Mouse (Mus musculus): ENCODE data around the gene Mybpc2. TPM values are rescaled to one million over a fixed set of nuclear protein-coding genes. Genes with fewer than 3 reads are reported as not detected.
A peak's percentile ranks its signal among the peaks of the same experiment; 100 is the strongest.

The Mybpc2 gene
- polyA plus RNA-seq, 1 experiment from 2014 or later = 0.09 TPM

DNA sequence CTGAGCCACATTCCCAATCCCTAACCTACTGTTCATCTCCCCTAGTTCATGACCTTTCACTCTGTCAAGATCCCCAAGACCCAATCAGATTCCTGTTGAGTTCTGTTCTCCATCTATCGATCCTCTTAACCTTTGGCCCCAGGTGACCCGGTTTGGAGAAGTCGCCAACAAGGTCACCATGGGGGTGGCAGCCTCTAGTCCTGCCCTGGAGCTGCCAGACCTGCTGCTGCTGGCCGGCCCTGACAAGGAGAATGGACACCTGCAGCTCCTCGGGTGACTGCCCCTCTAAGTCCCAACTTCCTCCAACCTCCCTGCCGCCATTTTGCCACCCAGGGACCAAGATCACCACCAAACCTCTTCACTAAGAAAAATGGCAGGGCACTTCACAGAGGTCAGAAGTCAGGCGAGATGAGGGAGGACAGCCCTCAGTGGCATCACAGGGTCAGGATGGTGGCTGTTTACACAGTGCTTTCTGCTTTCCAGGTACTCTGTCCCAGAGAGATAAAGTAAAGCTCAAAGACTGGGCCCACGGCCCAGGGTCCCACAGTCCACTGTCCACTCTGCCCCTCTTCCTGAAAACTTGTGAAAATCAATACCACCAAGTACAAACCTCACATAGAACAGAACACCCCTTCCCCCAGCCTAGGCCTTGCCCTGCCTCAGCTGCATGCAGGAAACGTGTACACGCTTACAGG, 26.9 kb downstream of the Mybpc2 start:
- 84% methylated on average over 10 of the region's 10 CpGs for WGBS
- Histone ChIP-seq H3K4me1 (ENCODE audit: control insufficient read depth, insufficient read depth, low read length) (peaks cover 5% of the 10 kb centered on the region; the same call in 1 of the 2 replicates), H3K4me2 (ENCODE audit: low read depth, severe bottlenecking) (peak overlapping the region; percentile 78), H3K9ac (ENCODE audit: low read length) (no peak overlapping the region), H3K27ac (replicated peaks; ENCODE audit: low read depth, low read length) (no peak overlapping the region), H3K9me3 (ENCODE audit: control insufficient read depth, low read length) (no peaks in the 10 kb centered on the region), H3K36me3 (ENCODE audit: control insufficient read depth, insufficient read depth, low read length) (peaks cover 5% of the 10 kb centered on the region; the same call in 1 of the 2 replicates), H3K4me3 (ENCODE audit: low read depth, low read length) (peak overlapping the region; percentile 55), H3K27me3 (ENCODE audit: control insufficient read depth, insufficient read depth, low read length) (no peaks in the 10 kb centered on the region)
- DNase-seq (ENCODE audit: low spot score) (no peak), ATAC-seq (ENCODE audit: insufficient number of reproducible peaks, low FRiP score, low TSS enrichment, low read depth) (no peak)

DNA sequence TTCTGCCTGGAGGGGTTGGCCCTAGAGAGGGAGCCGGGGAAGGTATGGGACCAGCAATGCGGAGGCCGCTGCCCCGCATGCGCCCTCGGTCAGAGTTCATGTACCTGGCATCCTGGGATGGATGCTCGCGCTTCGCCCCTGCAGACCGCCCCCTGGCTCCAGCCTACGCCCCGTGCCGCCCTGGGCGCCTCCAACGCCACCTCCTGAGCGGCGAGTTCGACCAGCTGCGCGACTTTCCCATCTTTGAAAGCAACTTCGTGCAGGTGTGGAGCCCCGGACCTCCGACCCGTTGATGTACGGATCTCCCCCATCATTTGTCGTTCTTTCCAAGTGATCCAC, 27.7 kb downstream of the Mybpc2 start:
- ATAC-seq (ENCODE audit: insufficient number of reproducible peaks, low FRiP score, low TSS enrichment, low read depth) (no peak), DNase-seq (ENCODE audit: low spot score) (no peak)
- H3K4me3 ChIP-seq (ENCODE audit: low read depth, low read length) = peak overlapping the region; percentile 55
- H3K9me3 ChIP-seq (ENCODE audit: control insufficient read depth, low read length) = no peaks in the 10 kb centered on the region
- H3K4me2 ChIP-seq (ENCODE audit: low read depth, severe bottlenecking) = peak overlapping the region; percentile 78
- peak overlapping the region; percentile 66; the same call in 1 of the 2 replicates for H3K27ac ChIP-seq (replicated peaks; ENCODE audit: low read depth, low read length)
- under 1% methylated on average over 25 of the region's 26 CpGs for WGBS
- H3K36me3 ChIP-seq (ENCODE audit: control insufficient read depth, insufficient read depth, low read length) = peaks cover 5% of the 10 kb centered on the region; the same call in 1 of the 2 replicates
- H3K4me1 ChIP-seq (ENCODE audit: control insufficient read depth, insufficient read depth, low read length) = peaks cover 5% of the 10 kb centered on the region; the same call in 1 of the 2 replicates
- peak overlapping the region; percentile 82 for H3K9ac ChIP-seq (ENCODE audit: low read length)
- H3K27me3 ChIP-seq (ENCODE audit: control insufficient read depth, insufficient read depth, low read length) = no peaks in the 10 kb centered on the region

DNA sequence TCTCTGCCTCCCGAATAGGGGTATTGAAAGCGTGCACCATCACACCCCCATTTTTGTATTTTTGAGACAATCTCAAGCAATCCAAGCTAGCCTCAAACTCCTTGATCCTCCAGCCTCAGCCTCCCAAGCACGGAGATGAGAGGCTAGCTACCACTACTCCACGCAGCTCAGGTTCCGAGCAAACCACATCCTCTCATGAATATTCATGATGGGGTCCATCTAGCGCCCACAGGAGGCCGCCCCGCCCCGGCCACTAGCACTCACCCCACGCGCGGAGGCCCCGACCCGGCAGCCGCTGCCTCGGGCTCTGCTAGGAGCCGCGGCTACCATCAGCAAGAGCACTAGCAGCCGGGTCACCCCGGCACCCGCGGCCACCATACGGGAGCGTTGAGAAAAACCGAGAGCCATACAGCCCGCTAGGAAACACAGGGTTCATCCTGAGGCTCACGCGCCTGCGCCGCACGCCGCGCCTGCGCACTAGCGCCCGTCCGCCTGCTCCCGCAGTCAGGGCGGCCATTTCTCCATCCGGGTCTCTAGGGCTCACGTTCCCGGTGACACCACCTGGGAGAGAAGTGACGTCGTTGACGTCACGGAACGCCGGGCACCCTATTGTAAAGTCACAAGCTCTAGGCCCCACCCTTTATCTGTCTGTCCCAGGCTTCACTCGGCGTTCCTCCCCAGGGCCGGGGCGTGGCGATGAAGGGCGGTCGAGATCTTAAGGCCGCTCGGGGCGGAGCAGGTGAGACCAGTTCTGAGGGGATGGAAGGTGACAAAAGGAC, 28.3 kb downstream of the Mybpc2 start, which contains the start of the genes Emc10 and Fam71e1:
Emc10 (minus strand) TSS at position 538 of the 779 bp plus-strand sequence.
Fam71e1 (plus strand) TSS at position 590 of the 779 bp plus-strand sequence.
- under 1% methylated on average over 58 of the region's 58 CpGs for WGBS
- peak within 1 kb of the TSS; percentile 82 for H3K9ac ChIP-seq (ENCODE audit: low read length)
- H3K9me3 ChIP-seq (ENCODE audit: control insufficient read depth, low read length) = no peaks in the 10 kb centered on the region

DNA sequence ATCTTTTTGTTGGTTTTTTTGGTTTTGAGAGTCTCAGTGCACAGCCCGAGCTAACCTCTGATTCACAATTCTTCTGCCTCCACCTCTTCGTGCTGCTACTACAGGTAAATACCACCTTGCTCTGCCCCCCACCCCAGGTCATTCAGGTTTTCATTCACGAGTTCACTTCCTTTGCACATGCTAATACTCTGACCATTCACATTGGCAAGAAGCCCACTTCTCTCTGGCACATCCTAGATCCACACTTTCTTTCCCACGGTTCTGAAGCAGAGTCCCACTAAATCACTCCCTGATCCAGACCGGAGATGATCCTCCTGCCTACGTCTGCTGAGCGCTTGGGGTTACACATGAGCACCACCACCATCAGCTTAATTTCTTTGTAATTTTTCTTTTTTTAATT, 29.4 kb downstream of the Mybpc2 start:
- Histone ChIP-seq H3K27me3 (ENCODE audit: control insufficient read depth, insufficient read depth, low read length) (no peaks in the 10 kb centered on the region), H3K4me1 (ENCODE audit: control insufficient read depth, insufficient read depth, low read length) (peaks cover 5% of the 10 kb centered on the region; the same call in 1 of the 2 replicates), H3K4me2 (ENCODE audit: low read depth, severe bottlenecking) (peak overlapping the region; percentile 78; the same call in 1 of the 2 replicates), H3K27ac (replicated peaks; ENCODE audit: low read depth, low read length) (no peak overlapping the region), H3K9ac (ENCODE audit: low read length) (no peak overlapping the region), H3K9me3 (ENCODE audit: control insufficient read depth, low read length) (no peaks in the 10 kb centered on the region), H3K36me3 (ENCODE audit: control insufficient read depth, insufficient read depth, low read length) (peaks cover 7% of the 10 kb centered on the region; the same call in 1 of the 2 replicates), H3K4me3 (ENCODE audit: low read depth, low read length) (no peak overlapping the region)
- DNase-seq (ENCODE audit: low spot score) (no peak), ATAC-seq (ENCODE audit: insufficient number of reproducible peaks, low FRiP score, low TSS enrichment, low read depth) (no peak)
- 91% methylated on average over 7 of the region's 7 CpGs for WGBS

More for the DNA sequence above, 28.3 kb downstream of the Mybpc2 start, which contains the start of the genes Emc10 and Fam71e1:
- H3K36me3 ChIP-seq (ENCODE audit: control insufficient read depth, insufficient read depth, low read length) = peaks cover 5% of the 10 kb centered on the region; the same call in 1 of the 2 replicates
- peak within 1 kb of the TSS; percentile 78 for H3K4me2 ChIP-seq (ENCODE audit: low read depth, severe bottlenecking)
- peaks cover 5% of the 10 kb centered on the region; the same call in 1 of the 2 replicates for H3K4me1 ChIP-seq (ENCODE audit: control insufficient read depth, insufficient read depth, low read length)
- DNase-seq (ENCODE audit: low spot score) (peak; percentile 99), ATAC-seq (ENCODE audit: insufficient number of reproducible peaks, low FRiP score, low TSS enrichment, low read depth) (peak; percentile 94)
- H3K27ac ChIP-seq (replicated peaks; ENCODE audit: low read depth, low read length) = peak within 1 kb of the TSS; percentile 81
- no peaks in the 10 kb centered on the region for H3K27me3 ChIP-seq (ENCODE audit: control insufficient read depth, insufficient read depth, low read length)
- H3K4me3 ChIP-seq (ENCODE audit: low read depth, low read length) = peak within 1 kb of the TSS; percentile 55

DNA sequence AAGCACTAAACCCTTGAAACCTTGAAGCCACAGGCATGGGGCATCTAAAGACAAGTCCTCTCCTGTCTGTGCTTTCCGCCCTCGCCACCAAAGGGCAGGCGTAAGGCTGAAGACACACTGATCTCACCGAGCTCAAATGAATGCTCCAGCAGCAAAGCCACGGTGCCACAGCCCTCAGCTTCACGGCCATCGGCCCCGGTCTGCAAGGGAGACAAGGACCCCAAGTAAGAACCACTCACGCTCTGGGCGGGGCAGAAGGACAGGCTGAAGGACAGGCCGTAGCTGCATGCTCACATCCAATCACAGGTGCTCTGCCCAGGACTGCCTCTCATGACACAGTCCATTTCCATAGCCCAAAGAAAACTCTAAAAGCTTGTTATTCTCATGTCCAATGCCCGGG, 29.8 kb downstream of the Mybpc2 start:
- no peak overlapping the region for H3K4me2 ChIP-seq (ENCODE audit: low read depth, severe bottlenecking)
- no peaks in the 10 kb centered on the region for H3K27me3 ChIP-seq (ENCODE audit: control insufficient read depth, insufficient read depth, low read length)
- no peak overlapping the region for H3K9ac ChIP-seq (ENCODE audit: low read length)
- H3K9me3 ChIP-seq (ENCODE audit: control insufficient read depth, low read length) = no peaks in the 10 kb centered on the region
- peaks cover 5% of the 10 kb centered on the region; the same call in 1 of the 2 replicates for H3K4me1 ChIP-seq (ENCODE audit: control insufficient read depth, insufficient read depth, low read length)
- H3K27ac ChIP-seq (replicated peaks; ENCODE audit: low read depth, low read length) = no peak overlapping the region
- no peak overlapping the region for H3K4me3 ChIP-seq (ENCODE audit: low read depth, low read length)
- ATAC-seq (ENCODE audit: insufficient number of reproducible peaks, low FRiP score, low TSS enrichment, low read depth) = no peak
- 92% methylated on average over 12 of the region's 12 CpGs for WGBS
- no peak for DNase-seq (ENCODE audit: low spot score)
- peaks cover 7% of the 10 kb centered on the region; the same call in 1 of the 2 replicates for H3K36me3 ChIP-seq (ENCODE audit: control insufficient read depth, insufficient read depth, low read length)

DNA sequence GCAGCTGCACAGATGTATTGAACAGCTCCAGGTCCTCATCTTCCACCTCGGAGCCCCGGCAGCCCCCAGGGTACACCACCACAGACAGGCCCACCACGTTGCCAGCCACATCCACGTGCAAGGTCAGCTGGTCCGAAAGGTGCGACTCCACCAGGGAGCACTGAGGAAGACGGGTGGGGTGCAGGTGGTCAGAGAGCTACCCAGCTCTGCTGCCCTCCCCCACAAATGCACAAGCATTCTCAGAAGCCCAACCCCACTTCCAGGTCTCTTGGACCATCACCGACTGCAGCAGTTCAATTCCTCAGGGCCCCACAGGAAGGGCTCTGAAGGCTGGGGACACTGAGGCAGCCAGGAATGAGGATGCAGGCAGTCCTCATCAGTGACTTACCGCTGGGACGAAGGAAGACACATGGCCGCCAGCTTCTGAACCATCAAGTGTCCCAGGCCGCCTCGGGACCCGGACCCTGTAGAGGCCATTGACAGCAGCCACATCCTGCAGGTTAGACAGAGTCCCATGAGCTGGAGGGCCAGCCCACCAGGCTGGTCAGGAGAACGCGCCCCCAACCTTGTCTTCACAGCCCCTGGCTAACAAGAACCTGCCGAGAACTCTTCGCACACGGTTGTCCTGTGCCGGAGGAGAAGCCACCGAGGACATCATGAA, 32.2 kb downstream of the Mybpc2 start:
- Histone ChIP-seq H3K9me3 (ENCODE audit: control insufficient read depth, low read length) (no peaks in the 10 kb centered on the region), H3K9ac (ENCODE audit: low read length) (no peak overlapping the region; the same call in 1 of the 2 replicates), H3K4me2 (ENCODE audit: low read depth, severe bottlenecking) (no peak overlapping the region), H3K4me1 (ENCODE audit: control insufficient read depth, insufficient read depth, low read length) (peaks cover 4% of the 10 kb centered on the region; the same call in 1 of the 2 replicates), H3K27me3 (ENCODE audit: control insufficient read depth, insufficient read depth, low read length) (no peaks in the 10 kb centered on the region), H3K36me3 (ENCODE audit: control insufficient read depth, insufficient read depth, low read length) (peaks cover 7% of the 10 kb centered on the region; the same call in 1 of the 2 replicates), H3K4me3 (ENCODE audit: low read depth, low read length) (no peak overlapping the region), H3K27ac (replicated peaks; ENCODE audit: low read depth, low read length) (no peak overlapping the region)
- WGBS = 93% methylated on average over 21 of the region's 21 CpGs
- no peak for ATAC-seq (ENCODE audit: insufficient number of reproducible peaks, low FRiP score, low TSS enrichment, low read depth)
- no peak for DNase-seq (ENCODE audit: low spot score)

DNA sequence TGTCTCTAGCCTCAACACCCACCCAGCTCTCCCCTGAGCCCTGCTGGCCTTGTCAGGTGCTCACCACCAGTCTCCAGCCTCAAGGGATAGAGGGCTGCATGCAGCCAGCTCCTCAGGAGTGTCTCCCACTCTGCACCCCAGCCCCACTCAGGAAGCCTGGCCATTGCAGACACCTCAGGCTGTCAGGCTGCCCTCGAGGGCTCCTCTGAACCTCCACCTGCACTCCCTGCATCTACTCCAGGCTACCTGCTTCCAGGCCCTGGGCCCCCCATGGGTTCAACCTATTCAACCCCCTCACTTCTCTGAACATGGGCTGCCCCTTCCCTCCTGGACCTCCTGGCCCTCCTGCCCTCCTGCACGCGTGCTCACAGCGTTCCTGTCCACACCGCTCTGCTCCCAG, 33.1 kb downstream of the Mybpc2 start:
- H3K9me3 ChIP-seq (ENCODE audit: control insufficient read depth, low read length) = no peaks in the 10 kb centered on the region
- no peak overlapping the region for H3K4me2 ChIP-seq (ENCODE audit: low read depth, severe bottlenecking)
- no peaks in the 10 kb centered on the region for H3K27me3 ChIP-seq (ENCODE audit: control insufficient read depth, insufficient read depth, low read length)
- no peak overlapping the region for H3K4me3 ChIP-seq (ENCODE audit: low read depth, low read length)
- DNase-seq (ENCODE audit: low spot score) (no peak), ATAC-seq (ENCODE audit: insufficient number of reproducible peaks, low FRiP score, low TSS enrichment, low read depth) (no peak)
- H3K27ac ChIP-seq (replicated peaks; ENCODE audit: low read depth, low read length) = no peak overlapping the region
- no peak overlapping the region for H3K9ac ChIP-seq (ENCODE audit: low read length)
- H3K36me3 ChIP-seq (ENCODE audit: control insufficient read depth, insufficient read depth, low read length) = peaks cover 7% of the 10 kb centered on the region; the same call in 1 of the 2 replicates
- H3K4me1 ChIP-seq (ENCODE audit: control insufficient read depth, insufficient read depth, low read length) = peaks cover 2% of the 10 kb centered on the region; the same call in 1 of the 2 replicates
- 93% methylated on average over 5 of the region's 5 CpGs for WGBS

DNA sequence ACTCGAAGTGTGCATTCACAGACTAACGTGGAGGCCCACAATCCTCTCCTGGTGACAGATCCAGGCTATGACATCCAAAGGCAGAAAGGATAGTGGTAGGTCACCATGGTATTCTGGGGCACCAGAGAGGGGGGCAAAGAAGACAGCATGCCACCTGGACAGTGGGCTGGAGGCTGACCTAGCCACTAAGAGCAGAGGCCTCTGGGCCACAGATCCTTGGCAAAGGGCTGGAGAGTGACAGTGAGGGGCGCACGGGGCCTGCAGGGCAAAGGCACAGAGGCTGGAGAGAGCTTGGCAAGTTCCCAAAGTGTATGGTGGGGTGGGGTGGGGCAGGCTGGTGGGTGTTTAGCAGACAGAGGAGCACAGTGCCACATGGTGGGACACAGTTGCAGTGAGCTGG, 34.2 kb downstream of the Mybpc2 start:
- Histone ChIP-seq H3K27ac (replicated peaks; ENCODE audit: low read depth, low read length) (no peak overlapping the region), H3K4me3 (ENCODE audit: low read depth, low read length) (no peak overlapping the region), H3K4me1 (ENCODE audit: control insufficient read depth, insufficient read depth, low read length) (peaks cover under 1% of the 10 kb centered on the region; the same call in 1 of the 2 replicates), H3K4me2 (ENCODE audit: low read depth, severe bottlenecking) (no peak overlapping the region), H3K9ac (ENCODE audit: low read length) (no peak overlapping the region), H3K36me3 (ENCODE audit: control insufficient read depth, insufficient read depth, low read length) (peaks cover 7% of the 10 kb centered on the region; the same call in 1 of the 2 replicates), H3K27me3 (ENCODE audit: control insufficient read depth, insufficient read depth, low read length) (no peaks in the 10 kb centered on the region), H3K9me3 (ENCODE audit: control insufficient read depth, low read length) (no peaks in the 10 kb centered on the region)
- ATAC-seq (ENCODE audit: insufficient number of reproducible peaks, low FRiP score, low TSS enrichment, low read depth) (no peak), DNase-seq (ENCODE audit: low spot score) (no peak)
- 95% methylated on average over 4 of the region's 4 CpGs for WGBS

All from limb, embryonic 11.5 days (tissue).